Mouse (Mus musculus) hindbrain, embryonic 11.5 days (tissue): ENCODE measurements around the gene Runx3. TPM values are rescaled to one million over a fixed set of nuclear protein-coding genes. Genes with fewer than 3 reads are reported as not detected.
A peak's percentile ranks its signal among the peaks of the same experiment; 100 is the strongest.

Source experiments
- ATAC-seq: fragments of 200-750 bp; cut with Nextera tagmentation; 2 replicates; pipeline ENCODE4 v1.8.0; 2017; ENCODE audit warnings: mild to moderate bottlenecking, moderate TSS enrichment, moderate library complexity; ENCODE audit not compliant: low FRiP score
- DNase-seq: peaks from one replicate; pipeline ENCODE4 v3.0.0-alpha.2; 2015; ENCODE audit warnings: low spot score
- H3K27ac ChIP-seq: fragments of 300-500 bp; sonication (generic); 2 replicates; pipeline ENCODE4 v1.5.1; 2014; ENCODE audit warnings: mild to moderate bottlenecking, low read depth, low read length
- H3K27me3 ChIP-seq: fragments of 300-500 bp; sonication (generic); 2 replicates; pipeline ENCODE4 v1.6.1; 2014; ENCODE audit warnings: mild to moderate bottlenecking, low read length, moderate library complexity, mixed read lengths; ENCODE audit not compliant: control insufficient read depth, insufficient read depth
- H3K36me3 ChIP-seq: fragments of 300-500 bp; sonication (generic); 2 replicates; pipeline ENCODE4 v1.6.1; 2014; ENCODE audit warnings: mild to moderate bottlenecking, low read length, moderate library complexity, mixed read lengths; ENCODE audit not compliant: control insufficient read depth, insufficient read depth
- H3K4me1 ChIP-seq: fragments of 300-500 bp; sonication (generic); replicated peaks from 2 replicates; pipeline ENCODE4 v1.6.1; 2014; ENCODE audit warnings: low read length, mixed read lengths; ENCODE audit not compliant: control insufficient read depth, insufficient read depth
- H3K4me2 ChIP-seq: fragments of 300-500 bp; sonication (generic); replicated peaks from 2 replicates; pipeline ENCODE4 v1.6.1; 2014; ENCODE audit warnings: mild to moderate bottlenecking, low read depth, low read length
- H3K4me3 ChIP-seq: fragments of 300-500 bp; sonication (generic); 2 replicates; pipeline ENCODE4 v1.5.1; 2014; ENCODE audit warnings: low read depth, low read length
- H3K9ac ChIP-seq: fragments of 300-500 bp; sonication (generic); 2 replicates; pipeline ENCODE4 v1.6.1; 2014; ENCODE audit warnings: low read depth, low read length
- H3K9me3 ChIP-seq: fragments of 300-500 bp; sonication (generic); 2 replicates; pipeline ENCODE4 v1.6.1; 2016; ENCODE audit warnings: low read length; ENCODE audit not compliant: control insufficient read depth
- WGBS: fragments of 180-500 bp; shearing (Covaris S2); extraction: QIAGEN DNeasy Blood & Tissue Kit; methylation state at CpG from one replicate; pipeline ENCODE4 v1.1.7; 2014; 5-methylcytosine and 5-hydroxymethylcytosine counted together
- polyA plus RNA-seq: library from polyadenylated mRNA; unstranded; fragments of >200 nt; fragmentation: Nextera tagmentation; extraction: Ambion mirVana; gene quantifications from 2 replicates; pipeline ENCODE4 v1.2.1, GENCODE M21; 2014

Runx3 gene
- polyA plus RNA-seq, 1 experiment from 2014 or later, result 0.28 TPM

DNA sequence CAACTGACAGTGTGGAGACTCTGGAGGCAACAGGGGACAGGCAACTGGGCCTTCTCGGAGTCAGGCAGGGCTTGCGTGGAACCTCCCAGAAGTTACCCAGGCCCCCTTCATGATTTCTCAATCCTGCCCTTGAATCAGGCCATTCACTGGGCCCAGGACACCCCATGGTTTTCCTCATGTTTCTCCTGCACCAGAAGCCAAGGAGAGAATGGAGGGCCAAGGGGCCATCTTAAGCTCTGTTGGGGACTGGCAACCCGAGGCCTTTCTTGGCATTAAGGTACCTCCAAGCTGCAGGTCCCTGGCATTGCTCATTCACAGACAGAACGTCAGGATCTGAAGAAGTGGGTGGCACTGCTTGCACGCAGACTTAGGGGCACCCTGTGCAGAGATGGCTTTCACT lies 3.3 kb downstream of the Runx3 start:
- peaks cover 4% of the 10 kb centered on the region for H3K27me3 ChIP-seq
- no peak overlapping the region for H3K27ac ChIP-seq
- H3K9ac ChIP-seq, result no peak overlapping the region
- no peaks in the 10 kb centered on the region for H3K4me1 ChIP-seq
- H3K9me3 ChIP-seq, result no peaks in the 10 kb centered on the region
- WGBS, result 88% methylated on average over 5 of the region's 5 CpGs
- H3K4me3 ChIP-seq, result no peak overlapping the region
- DNase-seq (no peak), ATAC-seq (no peak)
- no peaks in the 10 kb centered on the region for H3K36me3 ChIP-seq
- H3K4me2 ChIP-seq, result no peak overlapping the region

- DNase-seq (no peak), ATAC-seq (no peak)
- H3K9ac ChIP-seq, result no peak overlapping the region
- H3K4me2 ChIP-seq, result no peak overlapping the region
- H3K27ac ChIP-seq, result no peak overlapping the region
- no peaks in the 10 kb centered on the region for H3K4me1 ChIP-seq
- 83% methylated on average over 6 of the region's 6 CpGs for whole genome bisulfite sequencing
- H3K36me3 ChIP-seq, result no peaks in the 10 kb centered on the region
- peaks cover 9% of the 10 kb centered on the region for H3K27me3 ChIP-seq
- no peak overlapping the region for H3K4me3 ChIP-seq
- no peaks in the 10 kb centered on the region for H3K9me3 ChIP-seq
Observed at GRCm38 (mm10) chr4:135124732-135125131, 4.3 kb downstream of the Runx3 start.

DNA sequence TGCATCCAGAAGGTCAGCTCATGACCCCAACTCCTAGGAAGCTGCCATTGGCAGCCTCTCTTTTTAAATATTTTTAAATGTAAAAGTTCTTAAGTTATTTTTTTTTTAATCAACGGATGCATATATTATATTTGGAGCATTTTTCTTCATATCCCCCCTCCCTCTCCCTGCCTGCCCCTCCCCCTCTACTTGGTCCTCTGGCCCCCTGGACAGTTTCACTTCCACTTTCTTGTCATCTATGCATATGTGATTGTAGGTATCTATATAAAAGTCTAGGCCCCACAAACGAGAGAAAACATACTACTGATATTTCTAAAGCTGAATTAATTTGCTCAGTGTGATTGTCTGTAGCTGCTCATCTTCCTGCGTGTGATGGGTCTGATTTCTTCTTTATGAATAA lies 4.7 kb downstream of the Runx3 start:
- DNase-seq (no peak), ATAC-seq (no peak)
- Histone ChIP-seq H3K4me2 (no peak overlapping the region), H3K4me1 (no peaks in the 10 kb centered on the region), H3K4me3 (no peak overlapping the region), H3K36me3 (no peaks in the 10 kb centered on the region), H3K9me3 (no peaks in the 10 kb centered on the region), H3K27me3 (peaks cover 9% of the 10 kb centered on the region), H3K27ac (no peak overlapping the region), H3K9ac (no peak overlapping the region)
- 92% methylated on average over 3 of the region's 3 CpGs for WGBS

DNA sequence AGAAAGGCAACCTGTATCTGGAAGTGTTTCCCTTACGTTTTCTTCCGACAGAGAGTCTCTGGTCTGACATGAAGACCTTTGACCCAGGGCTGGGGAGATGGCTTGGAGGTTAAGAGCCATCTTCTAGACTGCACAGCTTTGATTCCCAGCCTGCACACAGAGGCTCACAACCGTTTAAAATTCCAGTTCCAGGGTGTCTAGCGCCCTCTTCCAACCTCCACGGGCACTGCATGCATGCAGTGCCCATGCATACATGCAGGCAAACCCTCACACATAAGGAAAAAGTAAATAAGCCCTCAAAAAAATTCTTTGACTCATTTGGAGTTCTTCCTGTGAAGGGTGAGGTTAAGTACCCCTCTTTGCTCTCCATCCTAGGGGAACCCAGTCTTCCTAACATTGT lies 5.9 kb downstream of the Runx3 start:
- WGBS, result 67% methylated on average over 5 of the region's 5 CpGs
- Histone ChIP-seq H3K27ac (no peak overlapping the region), H3K36me3 (no peaks in the 10 kb centered on the region), H3K4me2 (no peak overlapping the region), H3K4me1 (no peaks in the 10 kb centered on the region), H3K9me3 (no peaks in the 10 kb centered on the region), H3K4me3 (no peak overlapping the region), H3K27me3 (peaks cover 9% of the 10 kb centered on the region), H3K9ac (no peak overlapping the region)
- no peak for ATAC-seq
- no peak for DNase-seq

DNA sequence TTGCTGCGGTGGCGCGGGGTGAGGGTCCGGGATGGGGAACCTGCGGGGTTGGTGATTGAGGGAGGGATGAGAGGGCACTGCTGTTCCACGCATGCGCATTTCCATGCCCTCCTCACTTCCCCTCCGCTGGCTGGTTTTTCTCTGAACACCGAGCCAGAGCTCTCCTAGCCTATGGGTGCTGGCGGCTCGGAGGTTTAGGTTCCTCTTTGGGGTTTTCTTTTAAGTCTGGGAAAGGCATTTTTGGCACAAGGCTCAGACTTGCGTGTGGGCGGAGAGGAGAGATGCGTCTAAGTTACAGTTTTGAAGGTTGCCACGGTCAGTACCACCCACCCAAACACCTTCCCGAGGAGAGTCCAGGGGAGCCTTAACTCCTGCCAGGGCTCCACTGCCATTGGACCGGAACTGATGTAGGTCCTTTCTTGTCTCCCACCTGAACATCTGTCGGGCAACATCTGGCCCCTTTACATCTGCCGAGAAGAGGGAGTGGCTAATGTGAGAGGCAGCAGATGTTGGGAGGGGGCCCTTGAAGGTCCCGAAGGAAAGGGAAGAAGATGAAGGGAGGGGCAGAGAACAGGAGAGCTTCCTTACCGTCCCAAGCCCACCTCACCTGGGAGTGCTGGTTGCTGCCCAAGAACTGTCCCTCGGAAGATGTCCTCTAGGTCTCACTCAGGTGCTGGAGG lies 8.5 kb downstream of the Runx3 start:
- DNase-seq (peak; percentile 67), ATAC-seq (no peak)
- no peak overlapping the region for H3K27ac ChIP-seq
- no peaks in the 10 kb centered on the region for H3K4me1 ChIP-seq
- H3K36me3 ChIP-seq, result no peaks in the 10 kb centered on the region
- peaks cover 9% of the 10 kb centered on the region for H3K27me3 ChIP-seq
- H3K4me2 ChIP-seq, result peak overlapping the region; percentile 40
- no peaks in the 10 kb centered on the region for H3K9me3 ChIP-seq
- peak overlapping the region; percentile 16; the same call in 1 of the 2 replicates for H3K9ac ChIP-seq
- 21% methylated on average over 22 of the region's 22 CpGs for WGBS
- H3K4me3 ChIP-seq, result peak overlapping the region; percentile 21

- ATAC-seq, result no peak
- Histone ChIP-seq H3K4me1 (no peaks in the 10 kb centered on the region), H3K27ac (no peak overlapping the region), H3K4me2 (no peak overlapping the region), H3K9me3 (no peaks in the 10 kb centered on the region), H3K36me3 (no peaks in the 10 kb centered on the region), H3K4me3 (no peak overlapping the region), H3K27me3 (peaks cover 9% of the 10 kb centered on the region), H3K9ac (no peak overlapping the region)
- no peak for DNase-seq
- WGBS, result 95% methylated on average over 6 of the region's 6 CpGs
Observed at GRCm38 (mm10) chr4:135130156-135130555, 9.7 kb downstream of the Runx3 start.

DNA sequence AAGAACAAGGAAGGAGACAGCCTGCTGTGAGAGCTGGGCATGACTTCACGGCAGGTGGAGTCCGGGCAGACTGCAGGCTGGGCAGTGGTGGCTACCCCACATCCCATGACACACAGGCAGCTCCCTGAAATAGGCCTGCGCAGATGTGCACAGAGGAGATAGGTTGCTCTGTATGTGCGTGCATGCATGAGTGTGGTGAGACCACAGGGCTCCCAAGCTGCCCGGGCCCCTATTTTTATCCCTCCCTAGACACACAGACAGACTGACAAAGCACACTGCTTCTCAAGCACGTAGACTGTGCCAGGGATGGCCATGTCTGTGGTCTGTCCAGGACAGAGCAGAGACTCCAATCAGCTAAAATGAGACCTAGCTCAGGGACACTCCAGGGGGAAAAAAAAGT lies 10.7 kb downstream of the Runx3 start:
- Histone ChIP-seq H3K36me3 (no peaks in the 10 kb centered on the region), H3K27ac (no peak overlapping the region), H3K9ac (no peak overlapping the region), H3K4me3 (no peak overlapping the region), H3K4me1 (no peaks in the 10 kb centered on the region), H3K9me3 (no peaks in the 10 kb centered on the region), H3K4me2 (no peak overlapping the region), H3K27me3 (peaks cover 9% of the 10 kb centered on the region)
- ATAC-seq (no peak), DNase-seq (no peak)
- 81% methylated on average over 6 of the region's 6 CpGs for WGBS

- H3K9ac ChIP-seq, result no peak overlapping the region
- peaks cover 10% of the 10 kb centered on the region for H3K27me3 ChIP-seq
- no peak overlapping the region for H3K4me2 ChIP-seq
- no peak overlapping the region for H3K4me3 ChIP-seq
- no peak overlapping the region for H3K27ac ChIP-seq
- WGBS, result 91% methylated on average over 12 of the region's 12 CpGs
- no peaks in the 10 kb centered on the region for H3K9me3 ChIP-seq
- ATAC-seq (no peak), DNase-seq (no peak)
- peaks cover 3% of the 10 kb centered on the region; the same call in 1 of the 2 replicates for H3K4me1 ChIP-seq
- H3K36me3 ChIP-seq, result no peaks in the 10 kb centered on the region
Observed at GRCm38 (mm10) chr4:135132797-135133196, 12.3 kb downstream of the Runx3 start.

- 65% methylated on average over 4 of the region's 4 CpGs for WGBS
- Histone ChIP-seq H3K9me3 (no peaks in the 10 kb centered on the region), H3K36me3 (no peaks in the 10 kb centered on the region), H3K9ac (no peak overlapping the region), H3K27ac (no peak overlapping the region), H3K4me2 (no peak overlapping the region), H3K27me3 (peaks cover 13% of the 10 kb centered on the region), H3K4me3 (no peak overlapping the region), H3K4me1 (peaks cover 3% of the 10 kb centered on the region; the same call in 1 of the 2 replicates)
- DNase-seq, result no peak
- ATAC-seq, result no peak
Observed at GRCm38 (mm10) chr4:135133711-135134110, 13.3 kb downstream of the Runx3 start.
